Mouse (Mus musculus): ENCODE measurements around the gene Tmem167b. TPM values are rescaled to one million over a fixed set of nuclear protein-coding genes. Genes with fewer than 3 reads are reported as not detected.
A peak's percentile ranks its signal among the peaks of the same experiment; 100 is the strongest.

The Tmem167b gene
- polyA plus RNA-seq, 1 experiment from 2014 or later = 36.9 TPM

GRCm38 (mm10) chr3:108533114-108533885 is 29.0 kb downstream of the Tmem167b start:
- peaks cover 18% of the 10 kb centered on the region for H3K4me1 ChIP-seq
- peaks cover 3% of the 10 kb centered on the region; the same call in 1 of the 2 replicates for H3K9me3 ChIP-seq
- 85% methylated on average over 9 of the region's 9 CpGs for WGBS
- no peak for DNase-seq (ENCODE audit: extremely low spot score, low spot score)
- no peaks in the 10 kb centered on the region for H3K36me3 ChIP-seq (replicated peaks)
- no peak overlapping the region for H3K4me3 ChIP-seq
- peaks cover 34% of the 10 kb centered on the region for H3K27me3 ChIP-seq (ENCODE audit: poor library complexity, severe bottlenecking)
- H3K27ac ChIP-seq = no peak overlapping the region

- no peak overlapping the region for H3K27ac ChIP-seq
- 0 out of 2 replicates have a peak, but pooled peaks cover 5% of the 10 kb centered on the region for H3K27me3 ChIP-seq (ENCODE audit: poor library complexity, severe bottlenecking)
- no peak for DNase-seq (ENCODE audit: extremely low spot score, low spot score)
- no peaks in the 10 kb centered on the region for H3K36me3 ChIP-seq (replicated peaks)
- H3K9me3 ChIP-seq = peaks cover 3% of the 10 kb centered on the region; the same call in 1 of the 2 replicates
- no peaks in the 10 kb centered on the region for H3K4me1 ChIP-seq
- WGBS = 93% methylated on average over 8 of the region's 8 CpGs
- H3K4me3 ChIP-seq = no peak overlapping the region
Observed at GRCm38 (mm10) chr3:108528489-108528888, 33.8 kb downstream of the Tmem167b start.

- Histone ChIP-seq H3K27ac (no peak overlapping the region), H3K9me3 (peaks cover 1% of the 10 kb centered on the region; the same call in 1 of the 2 replicates), H3K36me3 (replicated peaks) (no peaks in the 10 kb centered on the region), H3K4me3 (no peak overlapping the region), H3K4me1 (no peaks in the 10 kb centered on the region), H3K27me3 (ENCODE audit: poor library complexity, severe bottlenecking) (no peaks in the 10 kb centered on the region)
- WGBS = 90% methylated on average over 4 of the region's 4 CpGs
- DNase-seq (ENCODE audit: extremely low spot score, low spot score) = no peak
Observed at GRCm38 (mm10) chr3:108523415-108523814, 38.9 kb downstream of the Tmem167b start.

GRCm38 (mm10) chr3:108518276-108518675 is 44.0 kb downstream of the Tmem167b start:
- DNase-seq (ENCODE audit: extremely low spot score, low spot score) = no peak
- H3K27me3 ChIP-seq (ENCODE audit: poor library complexity, severe bottlenecking) = no peaks in the 10 kb centered on the region
- no peaks in the 10 kb centered on the region for H3K36me3 ChIP-seq (replicated peaks)
- 70% methylated on average over 4 of the region's 4 CpGs for WGBS
- H3K4me1 ChIP-seq = no peaks in the 10 kb centered on the region
- no peak overlapping the region for H3K27ac ChIP-seq
- no peak overlapping the region for H3K4me3 ChIP-seq
- H3K9me3 ChIP-seq = no peaks in the 10 kb centered on the region

- no peaks in the 10 kb centered on the region for H3K36me3 ChIP-seq (replicated peaks)
- 70% methylated on average over 3 of the region's 3 CpGs for WGBS
- no peak overlapping the region for H3K4me3 ChIP-seq
- peaks cover 25% of the 10 kb centered on the region for H3K4me1 ChIP-seq
- H3K27me3 ChIP-seq (ENCODE audit: poor library complexity, severe bottlenecking) = no peaks in the 10 kb centered on the region
- DNase-seq (ENCODE audit: extremely low spot score, low spot score) = no peak
- H3K9me3 ChIP-seq = no peaks in the 10 kb centered on the region
- no peak overlapping the region for H3K27ac ChIP-seq
Observed at GRCm38 (mm10) chr3:108513465-108513864, 48.8 kb downstream of the Tmem167b start.

- H3K4me1 ChIP-seq = peaks cover 32% of the 10 kb centered on the region
- no peak overlapping the region for H3K4me3 ChIP-seq
- no peaks in the 10 kb centered on the region for H3K36me3 ChIP-seq (replicated peaks)
- peak overlapping the region; percentile 65 for H3K27ac ChIP-seq
- H3K9me3 ChIP-seq = no peaks in the 10 kb centered on the region
- WGBS = 21% methylated on average over 9 of the region's 9 CpGs
- DNase-seq (ENCODE audit: extremely low spot score, low spot score) = no peak
- no peaks in the 10 kb centered on the region for H3K27me3 ChIP-seq (ENCODE audit: poor library complexity, severe bottlenecking)
Observed at GRCm38 (mm10) chr3:108510716-108511483, 51.4 kb downstream of the Tmem167b start.

GRCm38 (mm10) chr3:108510156-108510555 is 52.1 kb downstream of the Tmem167b start:
- Histone ChIP-seq H3K36me3 (replicated peaks) (no peaks in the 10 kb centered on the region), H3K4me3 (no peak overlapping the region), H3K9me3 (no peaks in the 10 kb centered on the region), H3K4me1 (peaks cover 32% of the 10 kb centered on the region), H3K27me3 (ENCODE audit: poor library complexity, severe bottlenecking) (no peaks in the 10 kb centered on the region), H3K27ac (0 out of 2 replicates have a peak overlapping the region, but pooled peaks have one; percentile 0)
- DNase-seq (ENCODE audit: extremely low spot score, low spot score) = no peak
- WGBS = 17% methylated on average over 2 of the region's 2 CpGs

GRCm38 (mm10) chr3:108508745-108509474 is 53.4 kb downstream of the Tmem167b start:
- Histone ChIP-seq H3K36me3 (replicated peaks) (no peaks in the 10 kb centered on the region), H3K27ac (no peak overlapping the region), H3K4me1 (peaks cover 32% of the 10 kb centered on the region), H3K27me3 (ENCODE audit: poor library complexity, severe bottlenecking) (no peaks in the 10 kb centered on the region), H3K9me3 (no peaks in the 10 kb centered on the region), H3K4me3 (no peak overlapping the region)
- DNase-seq (ENCODE audit: extremely low spot score, low spot score) = no peak
- WGBS = 73% methylated on average over 4 of the region's 4 CpGs

Small RNA genes lying within 50 kb of the gene (microRNA-seq; reads per million reads assigned to microRNA genes)
- gene Gm22860 = not detected

Other genes with a start within 250 kb of the Tmem167b start
- not detected in 2 replicates for gene Mybphl, start 197.6 kb downstream of the Tmem167b start, polyA plus RNA-seq (2016; fragmentation: Nextera tagmentation; extraction: Ambion mirVana)
- gene Psrc1, start 178.6 kb downstream of the Tmem167b start, polyA plus RNA-seq (2016; fragmentation: Nextera tagmentation; extraction: Ambion mirVana) = 115 and 117 TPM in 2 replicates
- 32.1 and 35.1 TPM in 2 replicates for gene Celsr2, start 146.9 kb downstream of the Tmem167b start, polyA plus RNA-seq (2016; fragmentation: Nextera tagmentation; extraction: Ambion mirVana)
- 160 and 167 TPM in 2 replicates for gene Sars, start 117.3 kb downstream of the Tmem167b start, polyA plus RNA-seq (2016; fragmentation: Nextera tagmentation; extraction: Ambion mirVana)
- gene 1700013F07Rik, start 28.3 kb downstream of the Tmem167b start, polyA plus RNA-seq (2016; fragmentation: Nextera tagmentation; extraction: Ambion mirVana) = 0.29 and 0.42 TPM in 2 replicates
- gene 5330417C22Rik, start 25.9 kb downstream of the Tmem167b start, polyA plus RNA-seq (2016; fragmentation: Nextera tagmentation; extraction: Ambion mirVana) = 1.1 and 1.2 TPM in 2 replicates
- gene Taf13, start 9.2 kb upstream of the Tmem167b start, polyA plus RNA-seq (2016; fragmentation: Nextera tagmentation; extraction: Ambion mirVana) = 58.2 and 59.8 TPM in 2 replicates
- gene Wdr47, start 28.8 kb upstream of the Tmem167b start, polyA plus RNA-seq (2016; fragmentation: Nextera tagmentation; extraction: Ambion mirVana) = 14.9 TPM in 2 replicates
- 73.0 and 73.6 TPM in 2 replicates for gene Clcc1, start 91.4 kb upstream of the Tmem167b start, polyA plus RNA-seq (2016; fragmentation: Nextera tagmentation; extraction: Ambion mirVana)
- gene Gpsm2, start 159.8 kb upstream of the Tmem167b start, polyA plus RNA-seq (2016; fragmentation: Nextera tagmentation; extraction: Ambion mirVana) = 103 and 104 TPM in 2 replicates
- gene Aknad1, start 177.2 kb upstream of the Tmem167b start, polyA plus RNA-seq (2016; fragmentation: Nextera tagmentation; extraction: Ambion mirVana) = not detected in 2 replicates